Mouse (Mus musculus) adrenal gland (tissue): ENCODE results near the gene Armc2.

Experiments used
- intact Hi-C: fragments of 180-260 bp; cut with DNase I; formaldehyde crosslinking; loops from one replicate; pipeline ENCODE4 v1.15.1; 2025

Gene Armc2

DNA sequence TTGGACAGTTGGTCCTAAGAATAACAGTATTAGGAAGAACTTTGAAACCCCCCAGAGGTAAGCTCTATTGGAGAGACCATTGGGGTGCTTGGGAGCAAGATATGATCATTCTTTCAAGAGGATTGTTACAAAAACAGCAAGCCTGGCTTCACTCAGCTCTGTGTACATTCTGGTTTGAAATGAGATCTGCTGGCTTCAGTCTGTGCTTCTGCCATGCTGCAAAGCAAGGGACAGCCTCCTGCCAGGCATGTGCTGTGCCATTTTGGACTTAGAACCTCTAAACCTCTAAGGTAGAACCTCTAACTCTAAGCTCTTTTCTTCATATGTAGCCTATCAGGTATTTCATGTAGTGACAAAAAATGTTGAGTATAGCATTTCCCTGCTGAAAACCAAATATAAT is 142.6 kb downstream of the Armc2 start:
- intact Hi-C loops = no loop called here

DNA sequence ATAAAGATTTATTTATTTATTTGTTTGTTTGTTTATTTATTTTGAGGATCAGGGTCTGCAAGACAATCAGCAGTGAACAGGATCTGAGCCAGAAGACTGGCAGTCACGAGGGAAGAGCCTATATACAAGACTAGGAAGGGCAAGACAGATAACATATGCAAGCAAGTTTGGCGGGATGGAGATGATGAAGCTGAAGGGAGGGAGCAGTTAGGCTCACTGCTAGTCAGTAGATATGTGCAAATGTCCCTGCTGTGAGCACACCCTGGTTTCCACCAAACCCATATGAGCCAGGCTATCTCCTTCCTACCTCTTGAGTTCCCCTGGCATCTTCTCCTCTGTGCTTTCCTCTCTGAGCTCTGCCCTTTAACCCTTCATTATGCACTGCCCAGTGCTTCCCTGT is 146.7 kb downstream of the Armc2 start:
- intact Hi-C loops = no loop called here

DNA sequence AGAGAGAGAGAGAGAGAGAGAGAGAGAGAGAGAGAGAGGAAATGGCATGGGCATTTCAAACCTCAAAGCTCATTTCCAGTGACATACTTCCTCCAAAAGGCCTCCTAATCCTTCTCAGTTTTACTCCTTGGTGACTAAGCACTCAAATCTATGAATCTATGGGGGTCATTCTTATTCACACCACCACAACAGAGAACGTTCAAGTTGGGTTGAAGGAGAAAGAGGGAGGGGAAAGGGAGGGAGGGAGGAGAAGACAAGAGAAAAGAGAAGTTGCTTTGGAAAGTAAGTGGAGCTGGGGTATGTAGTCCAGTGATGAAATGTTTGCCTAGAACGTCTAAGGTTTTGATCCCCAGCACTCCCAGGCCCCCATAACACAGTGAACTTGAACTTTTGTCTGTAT is 148.1 kb downstream of the Armc2 start:
- intact Hi-C loops = no loop called here

DNA sequence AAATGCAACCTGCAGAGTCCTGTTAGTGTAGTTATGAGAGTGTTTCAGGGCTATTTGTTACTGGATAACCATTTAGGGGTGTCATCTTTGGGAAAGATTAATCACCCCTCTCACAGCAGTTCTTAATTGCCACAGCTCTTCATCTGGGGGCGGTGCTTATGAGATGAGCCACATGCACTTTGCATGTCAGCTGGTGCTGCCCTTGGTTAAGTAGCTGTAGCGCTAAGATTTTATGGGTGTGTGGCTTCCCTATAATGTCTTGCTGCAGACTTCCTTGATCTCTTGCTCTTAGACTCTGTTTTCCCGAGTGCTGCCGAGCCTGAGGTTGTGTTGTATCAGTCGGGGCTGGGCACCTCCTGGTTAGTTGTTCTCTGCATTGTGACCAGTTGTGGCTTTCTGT is 150.3 kb downstream of the Armc2 start:
- intact Hi-C loops = no loop called here

DNA sequence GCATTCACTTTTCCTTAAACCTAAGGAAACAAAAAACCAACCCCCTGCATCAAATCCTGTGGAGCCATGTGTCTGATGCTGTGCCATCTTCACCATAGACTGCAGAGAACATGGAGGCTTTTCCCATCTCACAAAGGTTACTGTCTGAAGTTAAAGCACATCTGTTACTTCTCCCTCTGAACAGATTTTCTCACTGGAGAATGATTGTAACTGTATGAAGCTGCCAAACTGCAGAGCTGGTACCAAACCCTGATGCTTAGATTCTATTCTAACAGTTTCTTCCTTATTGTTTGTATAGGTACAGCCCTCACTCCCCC is 151.4 kb downstream of the Armc2 start:
- intact Hi-C loops = no loop called here

DNA sequence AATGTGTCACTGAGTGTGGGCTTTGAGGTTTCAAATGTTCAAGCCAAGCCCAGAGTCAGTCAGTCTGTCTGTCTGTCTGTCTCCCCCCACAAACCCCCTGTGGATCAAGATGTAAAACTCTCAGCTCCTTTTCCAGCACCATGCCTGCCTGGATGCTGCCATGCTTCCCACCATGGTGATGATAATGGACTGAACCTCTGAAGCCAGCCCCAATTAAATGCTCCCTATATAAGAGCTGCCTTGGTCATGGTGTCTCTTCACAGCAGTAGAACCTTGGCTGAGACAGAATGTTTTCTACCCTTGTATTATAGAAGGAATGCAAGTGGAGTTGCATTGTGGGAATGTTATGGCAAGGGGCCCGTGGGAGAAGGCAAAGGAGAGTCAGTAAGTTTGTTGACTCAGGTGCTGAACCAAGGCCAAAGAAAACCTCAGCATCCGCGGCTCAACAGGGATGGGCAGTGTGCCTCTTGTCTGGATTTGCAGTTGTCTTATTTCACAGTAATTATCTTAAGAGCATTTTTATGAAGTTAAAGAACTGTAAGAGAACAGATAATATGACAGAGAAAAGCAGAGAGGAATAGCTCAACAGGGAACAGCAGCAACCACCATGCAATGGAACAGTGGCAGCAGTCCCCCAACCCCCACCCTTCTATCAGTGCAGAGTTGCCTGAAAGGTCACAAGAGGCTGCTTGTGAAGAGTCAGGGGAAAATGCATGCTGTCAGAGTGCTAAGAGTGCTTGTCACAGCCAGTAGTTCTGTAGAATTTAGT is 152.0 kb downstream of the Armc2 start:
- intact Hi-C loops = no loop called here
